Mouse (Mus musculus) cerebellum, adult (tissue): ENCODE measurements around the gene Rps6kb2.

ENCODE experiments used
- ATAC-seq: cut with Nextera tagmentation; 2 replicates; pipeline ENCODE4 v1.9.2; 2017; ENCODE audit warnings: mild to moderate bottlenecking, moderate library complexity, mixed read lengths; ENCODE audit not compliant: insufficient number of reproducible peaks, low FRiP score, low TSS enrichment

The Rps6kb2 gene

DNA sequence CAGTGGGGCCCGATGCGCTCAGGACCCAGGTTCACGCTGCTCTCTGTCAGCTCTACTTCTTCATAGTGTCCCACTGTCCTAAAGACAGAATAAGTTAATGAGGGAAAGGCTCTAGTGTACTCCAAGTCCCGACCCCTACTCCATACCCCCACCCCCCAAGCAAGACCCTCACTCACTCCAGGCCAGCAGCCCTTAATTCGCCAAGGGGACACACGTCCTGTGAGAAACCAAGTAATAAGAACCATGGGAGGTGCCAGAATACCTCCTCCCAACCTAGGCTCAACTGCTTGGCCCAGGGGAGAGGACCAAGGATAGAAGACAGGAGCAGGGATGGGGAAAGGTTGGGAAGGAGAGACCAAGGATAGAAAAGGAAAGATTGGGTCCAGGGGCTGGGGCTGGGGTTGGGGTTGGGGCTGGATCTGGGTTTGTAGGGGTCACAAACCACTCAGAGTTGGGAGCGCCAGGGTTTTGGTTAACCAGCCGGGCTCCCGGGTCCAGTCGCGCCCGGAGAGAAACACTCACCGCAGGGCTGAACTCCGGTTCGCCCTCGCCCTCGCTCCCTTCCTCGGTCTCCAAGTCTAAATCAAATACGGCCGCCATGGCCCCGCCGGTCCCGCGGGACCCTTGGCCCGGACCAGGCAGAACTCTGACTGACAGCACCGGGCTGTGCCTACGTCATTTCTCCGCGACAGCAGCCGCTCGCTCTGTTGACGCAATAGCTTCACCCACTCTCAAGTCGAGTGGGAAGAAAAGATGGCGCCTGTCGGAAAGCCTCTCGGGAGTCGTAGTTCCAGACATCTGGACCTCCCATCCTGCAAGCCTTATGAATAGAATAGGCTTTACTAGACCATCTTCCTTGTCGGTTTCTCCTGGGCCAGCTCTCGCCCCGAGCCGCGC lies at the start of gene Rps6kb2:
Gene Rps6kb2 (minus strand): TSS at position 709 of the 897 bp plus-strand sequence.
- peak; percentile 83 for ATAC-seq

DNA sequence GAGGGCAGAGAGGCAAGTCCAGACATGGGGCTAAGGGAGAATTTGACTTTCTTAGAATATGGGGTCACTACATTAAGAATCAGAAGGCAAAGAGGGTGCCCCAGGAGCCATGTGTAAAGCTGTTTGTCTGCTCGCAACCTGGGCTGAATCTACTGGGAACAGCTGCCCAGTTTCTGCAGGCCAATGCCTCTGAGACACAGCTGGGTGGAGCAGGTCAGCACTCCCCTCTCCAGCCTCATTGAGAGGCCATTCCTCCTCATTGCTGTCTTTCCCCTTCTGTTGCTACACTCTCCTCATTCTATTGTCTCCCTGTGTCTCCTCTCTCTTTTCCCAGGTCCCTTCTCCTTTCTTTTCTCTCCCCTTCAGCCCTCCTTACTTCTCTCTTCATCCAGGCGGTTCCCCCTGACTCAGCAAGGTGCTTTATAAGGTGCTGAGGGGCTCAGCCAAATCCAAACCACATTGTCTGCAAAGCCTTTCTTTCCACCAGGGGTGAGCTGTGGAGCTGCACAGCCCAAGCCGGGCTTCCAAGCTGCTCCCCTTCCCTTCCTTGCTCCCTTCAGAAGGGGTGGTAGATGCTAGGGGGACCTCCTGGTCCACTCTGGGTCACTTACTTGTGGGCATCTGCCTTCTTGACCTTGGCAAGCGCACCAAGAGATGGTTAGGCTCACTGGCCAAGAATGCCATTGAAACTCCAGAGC lies 48.9 kb upstream of the Rps6kb2 start:
- ATAC-seq, result no peak

DNA sequence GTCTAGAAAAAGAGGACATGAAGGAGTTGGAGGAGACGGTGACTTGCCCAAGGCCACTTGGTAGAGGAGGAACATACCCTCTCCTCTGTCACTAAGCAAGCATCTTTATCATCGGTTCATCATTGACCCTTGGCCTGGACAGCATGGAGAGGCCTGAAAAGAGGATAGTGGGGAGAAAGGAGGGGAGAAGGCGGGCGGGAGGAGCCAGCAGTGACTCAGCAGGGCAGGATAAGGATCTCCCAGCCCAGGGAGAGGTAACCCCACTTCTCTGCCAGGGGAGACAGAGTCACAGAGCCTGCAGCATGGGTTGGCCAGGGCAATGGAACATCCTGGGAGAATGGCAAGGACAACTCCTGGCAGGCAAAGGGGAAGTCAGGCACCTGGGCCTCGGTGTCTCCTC lies 45.4 kb upstream of the Rps6kb2 start:
- no peak for ATAC-seq

DNA sequence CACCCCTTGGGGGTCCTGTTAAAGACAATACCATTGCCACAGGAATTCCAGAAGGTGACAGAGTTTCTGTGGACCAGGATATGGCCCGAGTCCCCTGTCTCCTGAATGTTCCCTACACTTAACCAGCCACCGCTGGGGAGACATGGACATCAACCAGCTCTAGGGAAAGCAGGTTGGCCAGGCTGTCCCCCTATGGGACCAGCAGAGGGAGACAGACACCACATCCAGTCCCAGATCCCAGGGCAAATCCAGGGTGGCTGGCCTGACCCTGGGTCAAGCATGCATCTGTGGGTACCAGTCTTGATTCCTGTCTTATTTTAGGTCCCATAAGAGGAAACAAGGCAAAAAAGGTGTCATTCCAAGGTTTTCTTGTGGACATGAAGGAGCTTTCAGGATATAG lies 43.8 kb upstream of the Rps6kb2 start:
- peak; percentile 36; the same call in 1 of the 2 replicates for ATAC-seq

DNA sequence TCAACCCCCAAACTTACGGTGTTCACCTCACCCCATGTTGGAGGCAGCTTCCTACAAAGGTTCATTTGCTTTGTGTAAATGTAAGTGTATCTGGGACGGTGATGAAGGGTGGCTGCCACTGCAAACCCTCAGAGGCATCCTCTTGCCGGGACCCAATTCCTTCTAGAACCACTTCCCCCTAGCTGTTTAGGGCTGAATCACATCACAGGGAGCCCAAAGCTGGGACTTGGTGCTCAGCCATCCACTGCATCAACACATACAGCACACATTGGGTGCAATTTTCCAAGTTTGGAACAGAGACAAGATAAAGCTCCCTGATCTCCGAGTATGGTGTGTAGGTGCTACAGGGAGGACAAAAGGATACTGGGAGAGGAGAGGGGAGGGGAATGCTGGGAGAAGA lies 41.7 kb upstream of the Rps6kb2 start:
- ATAC-seq, result no peak

DNA sequence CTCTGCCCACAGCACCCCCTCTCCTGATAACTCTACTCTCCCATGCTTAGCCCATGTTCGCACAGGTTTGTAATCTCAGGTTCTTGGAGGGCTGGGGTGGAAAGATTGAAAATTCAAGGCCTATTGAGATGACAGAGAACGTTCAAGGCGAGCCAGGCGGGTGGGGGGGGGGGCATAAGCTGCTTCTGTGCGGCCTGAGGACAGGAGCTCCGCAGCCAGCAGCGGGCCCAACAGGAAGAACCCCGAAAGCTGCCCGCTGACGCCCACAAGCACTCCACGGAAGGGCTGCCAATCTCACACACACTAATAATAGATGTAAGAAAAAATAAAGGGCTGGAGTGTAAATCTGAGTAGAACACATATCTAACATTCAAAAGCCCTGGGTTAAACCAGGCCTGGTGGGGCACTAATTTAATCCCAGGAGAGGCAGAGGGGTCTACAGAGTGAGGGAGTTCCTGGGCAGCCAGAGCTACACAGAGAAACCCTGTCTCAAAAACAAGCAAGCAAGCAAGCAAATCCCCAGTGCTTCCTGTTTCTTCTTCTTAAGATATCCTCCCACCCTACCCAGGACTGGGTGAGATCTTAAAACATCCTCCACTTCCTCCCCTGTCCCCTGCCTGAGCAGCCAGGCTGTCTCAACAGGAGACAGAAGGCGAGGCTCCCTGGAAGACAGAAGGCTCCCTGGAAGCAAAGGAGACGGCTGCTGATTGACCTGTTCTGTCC lies 40.6 kb upstream of the Rps6kb2 start:
- no peak for ATAC-seq

DNA sequence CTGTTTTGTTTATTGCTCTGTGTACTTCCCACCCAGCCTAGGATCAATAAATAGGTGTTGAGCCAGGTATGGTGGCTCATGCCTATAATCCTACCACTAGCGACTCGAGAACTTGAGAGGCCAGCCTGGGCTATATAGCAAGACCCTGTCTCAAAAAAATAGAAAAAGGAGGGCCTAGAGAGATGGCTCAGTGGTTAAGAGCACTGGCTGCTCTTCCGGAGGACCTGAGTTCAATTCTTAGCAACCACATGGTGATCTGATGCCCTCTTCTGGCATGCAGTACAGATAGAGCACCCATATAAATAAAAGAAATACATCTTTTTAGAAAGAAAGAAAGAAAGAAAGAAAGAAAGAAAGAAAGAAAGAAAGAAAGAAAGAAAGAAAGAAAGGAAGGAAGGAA lies 40.0 kb upstream of the Rps6kb2 start:
- no peak for ATAC-seq

DNA sequence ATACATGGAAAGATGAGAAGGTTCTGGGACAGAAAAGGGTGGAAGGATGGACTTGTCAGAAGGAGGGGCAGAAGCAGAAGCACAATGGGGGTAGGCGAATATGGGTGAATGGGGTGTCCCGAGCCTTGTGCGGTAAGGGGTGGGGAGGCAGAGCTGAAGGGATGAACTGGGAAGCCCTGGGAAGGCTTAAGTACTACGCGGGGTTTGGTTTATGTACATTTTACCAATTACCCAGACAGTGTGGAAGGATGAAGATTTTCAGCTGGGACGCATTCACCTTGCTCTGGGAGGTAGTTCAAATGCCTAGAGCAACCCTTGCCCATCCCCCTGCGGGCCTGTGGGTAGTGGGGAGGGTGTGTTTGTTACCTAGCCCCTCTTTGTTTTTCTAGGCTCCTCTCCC lies 39.0 kb upstream of the Rps6kb2 start:
- ATAC-seq, result no peak

DNA sequence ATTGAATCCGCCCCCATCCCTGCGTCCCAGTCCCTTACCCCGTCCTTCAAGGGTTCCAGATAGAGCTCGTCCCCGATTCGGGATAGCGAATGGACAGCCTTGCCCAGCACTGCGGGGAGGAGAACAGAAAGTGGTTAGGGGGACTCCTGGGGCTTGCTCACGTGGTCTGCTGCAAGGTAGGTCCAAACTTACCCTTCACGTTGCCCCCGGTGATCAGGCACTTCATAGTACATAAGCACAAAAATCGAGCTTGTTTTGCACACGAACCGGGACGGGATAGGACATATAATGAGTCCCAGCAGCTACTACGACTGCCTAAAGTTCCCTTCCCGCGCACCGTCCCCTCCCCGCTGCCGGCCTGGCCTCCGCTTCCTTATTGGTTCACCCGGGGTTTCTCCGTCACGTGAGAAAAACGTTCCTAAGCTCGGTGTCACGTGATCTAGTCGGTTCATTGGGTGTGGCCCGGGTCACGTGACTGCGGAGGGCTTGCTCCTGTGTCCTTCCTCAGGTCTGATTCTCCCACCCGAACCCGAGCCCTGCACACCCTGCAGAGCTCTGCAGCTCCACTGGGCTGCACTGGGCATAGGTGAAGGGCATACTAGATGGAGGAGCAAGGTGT lies 38.2 kb upstream of the Rps6kb2 start, which contains the start of gene Rad9a:
Gene Rad9a (minus strand): TSS at position 372 of the 619 bp plus-strand sequence.
- peak; percentile 75; the same call in 1 of the 2 replicates for ATAC-seq

DNA sequence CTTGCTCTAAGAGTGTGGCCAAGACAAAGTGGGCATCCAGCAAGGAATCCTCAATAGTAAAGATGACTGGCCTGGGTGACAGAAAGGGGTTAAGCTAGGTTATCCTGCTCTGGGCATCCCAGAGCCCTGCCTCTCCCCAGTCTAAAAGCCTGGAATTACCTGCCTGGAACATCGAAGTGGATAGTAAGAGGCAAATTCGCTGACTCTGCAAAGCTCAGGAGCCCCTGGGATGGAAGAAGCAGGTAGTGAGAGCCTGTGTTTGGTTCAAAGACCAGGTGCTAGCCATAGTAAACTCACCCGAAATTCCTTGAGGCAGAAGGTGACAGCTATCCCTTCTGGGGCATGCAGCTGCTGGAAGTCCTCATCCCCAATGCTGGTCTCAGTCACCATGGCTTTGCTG lies 34.0 kb upstream of the Rps6kb2 start:
- no peak for ATAC-seq

DNA sequence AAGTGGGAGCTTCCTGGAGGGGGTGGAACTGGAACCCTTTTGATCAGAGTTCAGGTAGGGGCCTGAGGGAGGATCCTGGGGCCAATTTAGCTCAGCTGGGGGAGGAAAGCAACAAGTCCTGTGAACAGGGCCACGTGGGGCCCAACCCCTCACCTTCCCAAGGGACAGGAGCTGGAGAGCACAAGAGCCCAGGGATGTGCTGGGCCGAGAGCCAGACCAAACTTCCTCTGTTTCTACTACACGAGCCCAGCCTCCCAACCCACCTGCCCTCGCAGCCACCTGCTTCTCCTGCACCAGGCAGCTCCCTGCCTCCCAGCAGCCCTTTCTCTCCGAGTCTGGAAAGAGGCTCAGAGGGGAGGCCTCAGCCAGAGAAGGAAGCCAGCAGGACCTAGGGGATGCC lies 33.4 kb upstream of the Rps6kb2 start:
- ATAC-seq, result no peak

DNA sequence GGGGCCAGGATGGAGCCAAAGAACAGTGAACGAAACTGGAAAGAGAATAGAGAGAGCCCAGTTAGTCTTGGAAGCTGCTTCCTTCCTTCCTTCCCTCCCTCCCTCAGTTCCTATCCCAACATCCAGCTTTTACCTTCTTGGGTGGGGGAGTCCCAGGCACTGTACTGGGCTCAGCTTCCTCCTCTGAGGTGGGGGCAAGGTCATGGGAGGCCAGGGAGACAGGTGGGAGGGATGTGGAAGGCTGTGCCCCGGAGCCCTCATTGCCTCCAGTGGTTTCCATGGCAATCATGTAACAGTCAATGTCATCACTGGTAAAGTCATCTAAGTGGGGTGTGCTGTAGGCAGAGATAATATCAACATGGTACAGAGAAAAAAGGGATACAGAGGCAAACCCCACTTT lies 32.9 kb upstream of the Rps6kb2 start:
- ATAC-seq, result no peak

DNA sequence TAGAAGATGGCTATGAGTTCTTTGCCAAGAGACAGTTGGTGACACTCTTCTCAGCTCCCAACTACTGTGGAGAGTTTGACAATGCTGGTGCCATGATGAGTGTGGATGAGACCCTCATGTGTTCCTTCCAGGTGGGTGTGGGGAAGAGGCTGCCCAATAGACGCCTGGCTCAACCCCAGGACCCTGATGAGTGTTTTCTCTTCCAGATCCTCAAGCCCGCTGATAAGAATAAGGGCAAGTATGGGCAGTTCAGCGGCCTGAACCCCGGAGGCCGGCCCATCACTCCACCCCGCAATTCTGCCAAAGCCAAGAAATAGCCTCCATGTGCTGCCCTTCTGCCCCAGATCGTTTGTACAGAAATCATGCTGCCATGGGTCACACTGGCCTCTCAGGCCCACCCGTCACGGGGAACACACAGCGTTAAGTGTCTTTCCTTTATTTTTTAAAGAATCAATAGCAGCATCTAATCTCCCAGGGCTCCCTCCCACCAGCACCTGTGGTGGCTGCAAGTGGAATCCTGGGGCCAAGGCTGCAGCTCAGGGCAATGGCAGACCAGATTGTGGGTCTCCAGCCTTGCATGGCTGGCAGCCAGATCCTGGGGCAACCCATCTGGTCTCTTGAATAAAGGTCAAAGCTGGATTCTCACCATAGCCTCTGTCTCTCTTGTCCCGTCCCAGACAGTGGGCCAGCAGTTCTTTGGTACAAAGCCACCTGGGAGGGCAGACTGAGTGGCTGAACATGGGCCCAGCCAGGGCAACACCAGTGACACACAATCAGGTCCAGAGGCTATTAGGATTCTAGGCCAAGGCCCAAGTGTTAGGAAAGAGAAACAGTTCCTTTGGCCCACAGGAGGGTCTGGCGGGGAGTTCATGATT lies 31.9 kb upstream of the Rps6kb2 start:
- ATAC-seq, result no peak

DNA sequence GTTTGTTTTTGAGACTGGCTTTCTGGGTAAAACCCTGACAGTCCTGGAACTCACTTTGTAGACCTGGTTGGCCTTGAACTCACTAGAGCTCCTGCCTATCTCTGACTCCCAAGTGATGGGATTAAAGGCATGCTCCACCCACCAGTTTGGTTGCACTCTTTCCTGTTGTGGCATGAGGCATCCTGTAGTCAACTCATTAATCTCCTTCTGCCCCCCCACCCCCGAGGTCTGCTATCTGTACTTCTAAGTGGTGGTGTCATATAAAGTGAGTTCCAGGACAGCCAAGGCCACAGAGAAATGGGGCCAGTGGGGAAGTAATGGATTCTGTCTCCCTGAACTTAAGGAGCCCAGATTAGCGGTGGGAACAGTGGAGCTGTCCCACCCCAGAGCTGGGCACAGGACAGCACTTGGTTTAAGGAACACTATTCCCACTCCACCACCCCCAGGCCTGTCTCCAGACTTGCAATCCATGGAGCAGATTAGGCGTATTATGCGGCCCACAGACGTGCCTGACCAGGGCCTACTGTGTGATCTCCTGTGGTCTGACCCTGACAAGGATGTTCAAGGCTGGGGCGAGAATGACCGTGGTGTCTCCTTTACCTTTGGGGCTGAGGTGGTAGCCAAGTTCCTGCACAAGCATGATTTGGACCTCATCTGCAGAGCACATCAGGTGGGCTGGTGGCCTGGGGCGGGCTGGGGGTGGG lies 31.0 kb upstream of the Rps6kb2 start:
- no peak for ATAC-seq

DNA sequence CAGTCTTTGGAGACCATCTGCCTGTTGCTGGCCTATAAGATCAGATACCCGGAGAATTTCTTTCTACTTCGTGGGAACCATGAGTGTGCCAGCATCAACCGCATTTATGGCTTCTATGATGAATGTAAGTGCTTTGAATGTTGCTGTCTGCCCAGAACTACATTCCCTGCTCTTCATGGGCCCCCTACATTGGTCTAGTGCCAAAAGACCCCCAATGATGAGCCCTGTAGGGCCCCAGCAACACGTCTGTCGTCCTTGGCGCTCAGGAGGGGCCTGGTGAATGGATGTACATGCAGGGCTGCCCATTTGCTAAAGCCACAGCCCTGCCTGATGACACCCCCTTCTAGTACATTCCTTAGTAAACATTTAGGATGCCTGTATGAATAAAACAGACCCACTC lies 30.0 kb upstream of the Rps6kb2 start:
- ATAC-seq, result no peak

DNA sequence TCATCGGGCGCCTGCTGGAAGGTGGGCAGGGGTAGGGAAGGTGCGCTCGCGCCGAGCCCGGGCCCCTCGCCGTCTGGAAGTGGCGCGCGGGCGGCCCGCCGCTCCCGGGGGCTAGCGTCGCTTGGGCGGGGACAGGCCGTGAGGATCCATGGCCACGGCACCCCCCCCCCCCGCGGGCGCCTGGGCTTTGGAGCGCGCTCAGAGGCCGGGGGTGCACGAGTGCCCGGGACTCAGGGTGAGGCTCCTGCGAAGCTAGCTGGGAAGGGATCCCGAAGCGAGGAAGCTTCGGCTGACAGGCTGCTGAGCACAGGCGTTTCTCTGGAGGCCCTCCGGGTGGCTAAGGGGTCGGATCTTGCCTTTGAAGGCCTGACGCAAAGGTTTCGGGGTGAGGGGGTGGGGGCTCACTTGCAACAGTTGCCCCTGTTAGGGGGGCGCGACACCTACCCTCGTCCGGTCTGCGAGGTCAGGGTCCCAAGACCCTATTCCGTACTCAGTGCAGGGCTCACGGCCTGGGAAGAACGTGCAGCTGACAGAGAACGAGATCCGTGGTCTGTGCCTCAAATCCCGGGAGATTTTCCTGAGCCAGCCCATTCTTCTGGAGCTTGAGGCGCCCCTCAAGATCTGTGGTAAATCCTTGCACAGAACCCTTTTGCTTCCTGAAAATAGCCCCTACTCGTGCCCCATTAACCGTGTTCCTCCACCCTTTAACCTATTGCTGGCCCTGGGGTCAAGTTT lies 29.3 kb upstream of the Rps6kb2 start:
- ATAC-seq, result no peak

DNA sequence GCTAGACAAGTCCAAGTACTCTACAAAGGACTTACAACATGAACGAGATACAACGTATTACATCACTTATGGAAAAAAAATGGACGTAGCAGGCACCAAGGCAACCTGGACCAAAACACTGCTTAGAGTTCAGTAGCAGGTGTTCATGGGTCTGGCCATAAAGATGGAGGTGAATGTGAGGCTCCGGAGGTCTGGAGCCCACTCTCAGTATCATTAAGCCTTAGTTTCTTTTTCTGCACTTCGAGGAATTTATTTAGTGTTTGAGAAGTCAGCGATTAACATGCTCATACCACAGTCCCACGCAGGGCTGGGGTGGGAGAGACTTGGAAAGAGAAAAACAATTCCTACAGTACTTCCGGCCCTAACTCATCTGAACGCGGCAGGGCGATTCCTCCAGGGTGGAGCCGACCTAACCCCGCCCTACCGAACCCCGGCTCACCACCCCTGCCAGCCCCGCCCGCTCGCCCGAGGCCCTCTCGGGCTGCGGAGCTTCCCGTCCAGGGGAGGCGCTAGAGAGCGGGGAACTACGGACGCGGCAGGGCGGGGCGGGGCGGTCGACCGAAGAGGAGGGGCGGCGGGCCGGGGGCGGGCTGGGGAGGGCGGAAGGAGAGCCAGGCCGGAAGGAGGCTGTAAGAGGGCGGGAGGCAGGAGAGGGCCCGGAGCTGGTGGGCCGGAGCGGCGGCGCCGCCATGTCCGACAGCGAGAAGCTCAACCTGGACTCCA lies 28.5 kb upstream of the Rps6kb2 start, which contains the start of gene Ppp1ca:
Gene Ppp1ca (plus strand): TSS at position 538 of the 723 bp plus-strand sequence.
- ATAC-seq, result peak; percentile 70
